Mouse (Mus musculus) neutrophil, adult 59 days (primary cell): ENCODE results near the gene Abhd17c. TPM values are rescaled to one million over a fixed set of nuclear protein-coding genes. Genes with fewer than 3 reads are reported as not detected.

Source experiments
- total RNA-seq, 2 experiments: library from RNA; stranded (reverse); gene quantifications; 1 replicate in 1 of 2; 2 replicates in 1 of 2; pipeline ENCODE4 v1.2.4; 2023

Abhd17c gene
- 10 to 100 TPM; 19.5 to 21.6 TPM for total RNA-seq

GRCm38 (mm10) chr7:84151001-84151959 lies at the start of gene Abhd17c:
Abhd17c (minus strand) TSS chr7:84151893.

GRCm38 (mm10) chr7:84086039-84086829 lies 65.5 kb downstream of the Abhd17c start, which contains the start of gene Cemip:
Cemip (minus strand) TSS chr7:84086502.

Other genes with a start within 250 kb of the Abhd17c start
- gene Cemip, start 65.4 kb downstream of the Abhd17c start, total RNA-seq: not detected